Mouse (Mus musculus): ENCODE results near the gene Pls1. TPM values are rescaled to one million over a fixed set of nuclear protein-coding genes. Genes with fewer than 3 reads are reported as not detected.
A peak's percentile ranks its signal among the peaks of the same experiment; 100 is the strongest.

The Pls1 gene
- polyA plus RNA-seq, 1 experiment from 2014 or later = 5.7 TPM

- H3K4me1 ChIP-seq (replicated peaks) = no peaks in the 10 kb centered on the region; the same call in 1 of the 2 replicates
- H3K27ac ChIP-seq = no peak overlapping the region
- no peaks in the 10 kb centered on the region for H3K27me3 ChIP-seq (ENCODE audit: insufficient read depth, poor library complexity, severe bottlenecking)
- H3K9me3 ChIP-seq = 0 out of 2 replicates have a peak, but pooled peaks cover 6% of the 10 kb centered on the region
- 59% methylated on average over 5 of the region's 5 CpGs for WGBS
- no peaks in the 10 kb centered on the region for H3K36me3 ChIP-seq
- no peak for DNase-seq (ENCODE audit: low spot score)
- no peak overlapping the region for H3K4me3 ChIP-seq
These were observed 49.3 kb downstream of the Pls1 start for GRCm38 (mm10) chr9:95795844-95796243.

GRCm38 (mm10) chr9:95795077-95795784 lies 49.9 kb downstream of the Pls1 start:
- Histone ChIP-seq H3K27me3 (ENCODE audit: insufficient read depth, poor library complexity, severe bottlenecking) (no peaks in the 10 kb centered on the region), H3K4me3 (no peak overlapping the region), H3K36me3 (no peaks in the 10 kb centered on the region), H3K27ac (no peak overlapping the region), H3K4me1 (replicated peaks) (no peaks in the 10 kb centered on the region; the same call in 1 of the 2 replicates), H3K9me3 (0 out of 2 replicates have a peak, but pooled peaks cover 6% of the 10 kb centered on the region)
- 87% methylated on average over 2 of the region's 2 CpGs for WGBS
- no peak for DNase-seq (ENCODE audit: low spot score)

GRCm38 (mm10) chr9:95793986-95794744 lies 50.9 kb downstream of the Pls1 start:
- Histone ChIP-seq H3K4me3 (no peak overlapping the region), H3K4me1 (replicated peaks) (no peaks in the 10 kb centered on the region; the same call in 1 of the 2 replicates), H3K36me3 (no peaks in the 10 kb centered on the region), H3K27ac (no peak overlapping the region), H3K9me3 (0 out of 2 replicates have a peak, but pooled peaks cover 6% of the 10 kb centered on the region), H3K27me3 (ENCODE audit: insufficient read depth, poor library complexity, severe bottlenecking) (no peaks in the 10 kb centered on the region)
- 89% methylated on average over 15 of the region's 15 CpGs for WGBS
- DNase-seq (ENCODE audit: low spot score) = no peak

- 90% methylated on average over 16 of the region's 16 CpGs for WGBS
- DNase-seq (ENCODE audit: low spot score) = no peak
These were observed 60.1 kb downstream of the Pls1 start for GRCm38 (mm10) chr9:95784888-95785511.

GRCm38 (mm10) chr9:95783646-95784293 lies 61.3 kb downstream of the Pls1 start:
- 77% methylated on average over 17 of the region's 17 CpGs for WGBS
- no peak overlapping the region for H3K4me3 ChIP-seq

More at GRCm38 (mm10) chr9:95784888-95785511, 60.1 kb downstream of the Pls1 start:
- Histone ChIP-seq H3K9me3 (no peaks in the 10 kb centered on the region), H3K36me3 (no peaks in the 10 kb centered on the region), H3K4me1 (replicated peaks) (no peaks in the 10 kb centered on the region), H3K27ac (no peak overlapping the region), H3K4me3 (no peak overlapping the region), H3K27me3 (ENCODE audit: insufficient read depth, poor library complexity, severe bottlenecking) (no peaks in the 10 kb centered on the region)

GRCm38 (mm10) chr9:95771671-95772070 lies 73.4 kb downstream of the Pls1 start:
- H3K9me3 ChIP-seq = no peaks in the 10 kb centered on the region
- H3K36me3 ChIP-seq = no peaks in the 10 kb centered on the region
- 89% methylated on average over 2 of the region's 2 CpGs for WGBS
- no peaks in the 10 kb centered on the region for H3K27me3 ChIP-seq (ENCODE audit: insufficient read depth, poor library complexity, severe bottlenecking)
- no peak overlapping the region for H3K4me3 ChIP-seq
- DNase-seq (ENCODE audit: low spot score) = no peak
- H3K4me1 ChIP-seq (replicated peaks) = no peaks in the 10 kb centered on the region
- H3K27ac ChIP-seq = no peak overlapping the region

More at GRCm38 (mm10) chr9:95783646-95784293, 61.3 kb downstream of the Pls1 start:
- DNase-seq (ENCODE audit: low spot score) = no peak
- H3K9me3 ChIP-seq = no peaks in the 10 kb centered on the region
- no peaks in the 10 kb centered on the region for H3K4me1 ChIP-seq (replicated peaks)
- no peaks in the 10 kb centered on the region for H3K27me3 ChIP-seq (ENCODE audit: insufficient read depth, poor library complexity, severe bottlenecking)
- H3K27ac ChIP-seq = no peak overlapping the region
- H3K36me3 ChIP-seq = no peaks in the 10 kb centered on the region

GRCm38 (mm10) chr9:95763218-95763617 lies 81.9 kb downstream of the Pls1 start:
- no peak overlapping the region for H3K27ac ChIP-seq
- H3K4me1 ChIP-seq (replicated peaks) = no peaks in the 10 kb centered on the region
- WGBS = 74% methylated on average over 4 of the region's 4 CpGs
- no peak overlapping the region for H3K4me3 ChIP-seq
- H3K9me3 ChIP-seq = no peaks in the 10 kb centered on the region
- H3K27me3 ChIP-seq (ENCODE audit: insufficient read depth, poor library complexity, severe bottlenecking) = no peaks in the 10 kb centered on the region
- DNase-seq (ENCODE audit: low spot score) = no peak
- H3K36me3 ChIP-seq = no peaks in the 10 kb centered on the region

GRCm38 (mm10) chr9:95762228-95762627 lies 82.9 kb downstream of the Pls1 start:
- H3K4me1 ChIP-seq (replicated peaks) = no peaks in the 10 kb centered on the region
- DNase-seq (ENCODE audit: low spot score) = no peak
- no peak overlapping the region for H3K27ac ChIP-seq
- no peaks in the 10 kb centered on the region for H3K9me3 ChIP-seq
- no peak overlapping the region for H3K4me3 ChIP-seq
- WGBS = 88% methylated on average over 3 of the region's 3 CpGs
- no peaks in the 10 kb centered on the region for H3K36me3 ChIP-seq
- no peaks in the 10 kb centered on the region for H3K27me3 ChIP-seq (ENCODE audit: insufficient read depth, poor library complexity, severe bottlenecking)

- no peaks in the 10 kb centered on the region for H3K27me3 ChIP-seq (ENCODE audit: insufficient read depth, poor library complexity, severe bottlenecking)
- 90% methylated on average over 8 of the region's 8 CpGs for WGBS
- H3K9me3 ChIP-seq = no peaks in the 10 kb centered on the region
- H3K4me1 ChIP-seq (replicated peaks) = no peaks in the 10 kb centered on the region
- no peak overlapping the region for H3K4me3 ChIP-seq
- no peak overlapping the region for H3K27ac ChIP-seq
- no peaks in the 10 kb centered on the region for H3K36me3 ChIP-seq
- no peak for DNase-seq (ENCODE audit: low spot score)
These were observed 83.7 kb downstream of the Pls1 start for GRCm38 (mm10) chr9:95761381-95761780.

GRCm38 (mm10) chr9:95750746-95751145 lies 94.4 kb downstream of the Pls1 start:
- DNase-seq (ENCODE audit: low spot score) = no peak
- Histone ChIP-seq H3K27ac (no peak overlapping the region), H3K27me3 (ENCODE audit: insufficient read depth, poor library complexity, severe bottlenecking) (peaks cover 29% of the 10 kb centered on the region), H3K9me3 (no peaks in the 10 kb centered on the region), H3K4me3 (peak overlapping the region; percentile 93), H3K36me3 (no peaks in the 10 kb centered on the region), H3K4me1 (replicated peaks) (peaks cover 16% of the 10 kb centered on the region)
- 43% methylated on average over 9 of the region's 9 CpGs for WGBS

GRCm38 (mm10) chr9:95750037-95750511 lies 95.0 kb downstream of the Pls1 start, which contains the start of gene Trpc1:
TSS of gene Trpc1 (minus strand) at chr9:95750375.
- peak; percentile 89 for DNase-seq (ENCODE audit: low spot score)
- Histone ChIP-seq H3K27me3 (ENCODE audit: insufficient read depth, poor library complexity, severe bottlenecking) (peaks cover 29% of the 10 kb centered on the region), H3K4me3 (peak within 1 kb of the TSS; percentile 93), H3K4me1 (replicated peaks) (peaks cover 20% of the 10 kb centered on the region), H3K9me3 (no peaks in the 10 kb centered on the region), H3K36me3 (no peaks in the 10 kb centered on the region), H3K27ac (peak within 1 kb of the TSS; percentile 91)
- under 1% methylated on average over 56 of the region's 56 CpGs for WGBS

GRCm38 (mm10) chr9:95749461-95749928 lies 95.6 kb downstream of the Pls1 start:
- H3K27ac ChIP-seq = peak overlapping the region; percentile 91
- peak overlapping the region; percentile 93 for H3K4me3 ChIP-seq
- WGBS = under 1% methylated on average over 34 of the region's 34 CpGs

More at GRCm38 (mm10) chr9:95749461-95749928, 95.6 kb downstream of the Pls1 start:
- Histone ChIP-seq H3K9me3 (no peaks in the 10 kb centered on the region), H3K36me3 (no peaks in the 10 kb centered on the region), H3K27me3 (ENCODE audit: insufficient read depth, poor library complexity, severe bottlenecking) (peaks cover 29% of the 10 kb centered on the region), H3K4me1 (replicated peaks) (peaks cover 21% of the 10 kb centered on the region)
- no peak for DNase-seq (ENCODE audit: low spot score)

Data from hindbrain, embryonic 10.5 days (tissue).